Mouse (Mus musculus) ovary, postnatal 36 days (tissue): ENCODE results near the gene Cyp4a29.
"Not testable (repeated sequence)": the region's sequence is repeated elsewhere in the genome, so short reads cannot be mapped to it uniquely, and the experiment has no call there.

ENCODE experiments used
- DNase-seq: peaks from one replicate; pipeline ENCODE4 v3.0.0; 2022; ENCODE audit warnings: low spot score, mixed read lengths

Cyp4a29 gene

GRCm38 (mm10) chr4:115241784-115242183, at the start of gene Cyp4a29:
Gene Cyp4a29 (plus strand): TSS chr4:115242084.
- no peak for DNase-seq

GRCm38 (mm10) chr4:115232901-115233300, 9.0 kb upstream of the Cyp4a29 start:
- not testable (repeated sequence) for DNase-seq

GRCm38 (mm10) chr4:115236462-115237096, 5.3 kb upstream of the Cyp4a29 start:
- DNase-seq = no peak

GRCm38 (mm10) chr4:115264687-115265569, 23.0 kb downstream of the Cyp4a29 start:
- not testable (repeated sequence) for DNase-seq

- not testable (repeated sequence) for DNase-seq
Observed at GRCm38 (mm10) chr4:115278215-115278982, 36.5 kb downstream of the Cyp4a29 start.

GRCm38 (mm10) chr4:115280342-115280741, 38.5 kb downstream of the Cyp4a29 start:
- DNase-seq = no peak

GRCm38 (mm10) chr4:115280779-115281178, 38.9 kb downstream of the Cyp4a29 start:
- not testable (repeated sequence) for DNase-seq

GRCm38 (mm10) chr4:115281231-115281767, 39.4 kb downstream of the Cyp4a29 start:
- DNase-seq = not testable (repeated sequence)

GRCm38 (mm10) chr4:115298746-115299145, 56.9 kb downstream of the Cyp4a29 start, which contains the start of gene Cyp4a12a:
Gene Cyp4a12a (plus strand): TSS chr4:115299046.
- not testable (repeated sequence) for DNase-seq
